Mouse (Mus musculus): ENCODE measurements around the gene Ercc2. TPM values are rescaled to one million over a fixed set of nuclear protein-coding genes. Genes with fewer than 3 reads are reported as not detected.

Ercc2 gene
- total and polyA plus RNA-seq, 3 experiments = 34.4 to 44.5 TPM; not detected in 1

- Histone ChIP-seq H3K36me3 (ENCODE audit: control insufficient read depth in 1 of 2, insufficient read depth in 2 of 2, low read length in 2 of 2) (peaks cover 0 to 13% of the 10 kb centered on the region in 2 experiments; a peak in 2 of 4 replicates), H3K9ac (ENCODE audit: control insufficient read depth, low read depth, low read length, poor library complexity, severe bottlenecking) (no peak overlapping the region), H3K9me3 (replicated peaks; ENCODE audit: insufficient read depth, low read length) (no peaks in the 10 kb centered on the region), H3K27me3 (ENCODE audit: control insufficient read depth in 1 of 2, insufficient read depth in 2 of 2, low read length in 2 of 2) (no peaks in the 10 kb centered on the region), H3K4me3 (ENCODE audit: control insufficient read depth in 1 of 2, insufficient read depth in 1 of 2, low read depth in 2 of 2, low read length in 2 of 2) (no peak overlapping the region), H3K79me2 (ENCODE audit: control insufficient read depth, insufficient read depth, low read length, poor library complexity) (no peaks in the 10 kb centered on the region), H3K4me1 (ENCODE audit: control insufficient read depth in 1 of 2, insufficient read depth in 2 of 2, low read length in 2 of 2) (peaks cover 2 to 11% of the 10 kb centered on the region in 2 experiments), H3K27ac (ENCODE audit: control insufficient read depth, low read depth, low read length) (no peak overlapping the region)
- TF ChIP-seq POLR2AphosphoS5 (IDR thresholded peaks at IDR 0.05; ENCODE audit: borderline replicate concordance, low read depth, low read length) (no peak), RCOR1 (IDR thresholded peaks at IDR 0.05; ENCODE audit: low read depth, low read length) (no peak), MAX (IDR thresholded peaks at IDR 0.05; ENCODE audit: low read length) (no peak), MEF2A (IDR thresholded peaks at IDR 0.05; ENCODE audit: extremely low read depth, insufficient replicate concordance, low read depth, low read length, poor library complexity, severe bottlenecking) (no peak), USF1 (IDR thresholded peaks at IDR 0.05; ENCODE audit: low read depth, low read length) (no peak), CTCF (IDR thresholded peaks at IDR 0.05 in 2 of 3, conservative IDR thresholded peaks at IDR 0.05 in 1 of 3; ENCODE audit: control insufficient read depth in 1 of 3, insufficient read depth in 1 of 3, low read depth in 2 of 3, low read length in 3 of 3, poor library complexity in 1 of 3, severe bottlenecking in 1 of 3) (no peak), BHLHE40 (IDR thresholded peaks at IDR 0.05; ENCODE audit: borderline replicate concordance, low read depth, low read length) (no peak), KAT2A (conservative IDR thresholded peaks at IDR 0.05; ENCODE audit: low read depth, low read length) (no peak), TCF12 (IDR thresholded peaks at IDR 0.05; ENCODE audit: low read depth, low read length) (no peak), SIN3A (IDR thresholded peaks at IDR 0.05; ENCODE audit: low read length) (no peak), POLR2AphosphoS2 (IDR thresholded peaks at IDR 0.05; ENCODE audit: low read length) (no peak)
- no peak for DNase-seq (ENCODE audit: low read depth, low spot score)
Measured at GRCm38 (mm10) chr7:19444801-19445200, 63.0 kb downstream of the Ercc2 start.

Other genes starting within 250 kb of the Ercc2 start
- 3.1 and 3.4 TPM in 2 replicates for gene Qpctl, start 232.7 kb upstream of the Ercc2 start, total RNA-seq (2012; rRNA removed)
- gene Qpctl, start 232.7 kb upstream of the Ercc2 start, polyA plus RNA-seq (2012; ENCODE audit: insufficient read depth in 1 of 2, insufficient read length in 2 of 2, low read depth in 1 of 2, low replicate concordance in 2 of 2, missing spikeins in 1 of 2) = 1 to 10 TPM in 1 of 2 experiments, not detected in 1; 6.5 TPM
- 333 and 345 TPM in 2 replicates for gene Snrpd2, start 232.3 kb upstream of the Ercc2 start, total RNA-seq (2012; rRNA removed)
- 100 to 1,000 TPM in 1 of 2 experiments, not detected in 1; 234 TPM for gene Snrpd2, start 232.3 kb upstream of the Ercc2 start, polyA plus RNA-seq (2012; ENCODE audit: insufficient read depth in 1 of 2, insufficient read length in 2 of 2, low read depth in 1 of 2, low replicate concordance in 2 of 2, missing spikeins in 1 of 2)
- 0.49 and 0.65 TPM in 2 replicates for gene Gipr, start 215.9 kb upstream of the Ercc2 start, total RNA-seq (2012; rRNA removed)
- gene Gipr, start 215.9 kb upstream of the Ercc2 start, polyA plus RNA-seq (2012; ENCODE audit: insufficient read depth in 1 of 2, insufficient read length in 2 of 2, low read depth in 1 of 2, low replicate concordance in 2 of 2, missing spikeins in 1 of 2) = 1 to 10 TPM in 1 of 2 experiments, not detected in 1; 2.1 TPM
- 22.0 and 25.1 TPM in 2 replicates for gene Eml2, start 205.6 kb upstream of the Ercc2 start, total RNA-seq (2012; rRNA removed)
- gene Eml2, start 205.6 kb upstream of the Ercc2 start, polyA plus RNA-seq (2012; ENCODE audit: insufficient read depth in 1 of 2, insufficient read length in 2 of 2, low read depth in 1 of 2, low replicate concordance in 2 of 2, missing spikeins in 1 of 2) = 10 to 100 TPM in 1 of 2 experiments, not detected in 1; 43.6 TPM
- 0.07 and 0.19 TPM in 2 replicates for gene Gpr4, start 169.5 kb upstream of the Ercc2 start, total RNA-seq (2012; rRNA removed)
- under 1 TPM in 1 of 2 experiments, not detected in 1; 0.15 TPM for gene Gpr4, start 169.5 kb upstream of the Ercc2 start, polyA plus RNA-seq (2012; ENCODE audit: insufficient read depth in 1 of 2, insufficient read length in 2 of 2, low read depth in 1 of 2, low replicate concordance in 2 of 2, missing spikeins in 1 of 2)
- gene Opa3, start 153.7 kb upstream of the Ercc2 start, total RNA-seq (2012; rRNA removed) = 16.3 and 18.5 TPM in 2 replicates
- gene Opa3, start 153.7 kb upstream of the Ercc2 start, polyA plus RNA-seq (2012; ENCODE audit: insufficient read depth in 1 of 2, insufficient read length in 2 of 2, low read depth in 1 of 2, low replicate concordance in 2 of 2, missing spikeins in 1 of 2) = 10 to 100 TPM; 37.2 to 85.4 TPM
- 121 and 130 TPM in 2 replicates for gene Vasp, start 110.2 kb upstream of the Ercc2 start, total RNA-seq (2012; rRNA removed)
- gene Vasp, start 110.2 kb upstream of the Ercc2 start, polyA plus RNA-seq (2012; ENCODE audit: insufficient read depth in 1 of 2, insufficient read length in 2 of 2, low read depth in 1 of 2, low replicate concordance in 2 of 2, missing spikeins in 1 of 2) = 100 to 1,000 TPM in 1 of 2 experiments, not detected in 1; 185 TPM
- gene Ppm1n, start 101.9 kb upstream of the Ercc2 start, total RNA-seq (2012; rRNA removed) = not detected in 2 replicates
- gene Ppm1n, start 101.9 kb upstream of the Ercc2 start, polyA plus RNA-seq (2012; ENCODE audit: insufficient read depth in 1 of 2, insufficient read length in 2 of 2, low read depth in 1 of 2, low replicate concordance in 2 of 2, missing spikeins in 1 of 2) = not detected
- 0.27 and 0.52 TPM in 2 replicates for gene Rtn2, start 99.4 kb upstream of the Ercc2 start, total RNA-seq (2012; rRNA removed)
- 1 to 10 TPM in 1 of 2 experiments, not detected in 1; 1.4 TPM for gene Rtn2, start 99.4 kb upstream of the Ercc2 start, polyA plus RNA-seq (2012; ENCODE audit: insufficient read depth in 1 of 2, insufficient read length in 2 of 2, low read depth in 1 of 2, low replicate concordance in 2 of 2, missing spikeins in 1 of 2)
- 0.04 and 0.10 TPM in 2 replicates for gene Fosb, start 72.0 kb upstream of the Ercc2 start, total RNA-seq (2012; rRNA removed)
- under 1 TPM in 1 of 2 experiments, not detected in 1; 0.49 TPM for gene Fosb, start 72.0 kb upstream of the Ercc2 start, polyA plus RNA-seq (2012; ENCODE audit: insufficient read depth in 1 of 2, insufficient read length in 2 of 2, low read depth in 1 of 2, low replicate concordance in 2 of 2, missing spikeins in 1 of 2)
- 22.2 and 25.9 TPM in 2 replicates for gene Ercc1, start 37.2 kb upstream of the Ercc2 start, total RNA-seq (2012; rRNA removed)
- 10 to 100 TPM in 1 of 2 experiments, not detected in 1; 37.5 TPM for gene Ercc1, start 37.2 kb upstream of the Ercc2 start, polyA plus RNA-seq (2012; ENCODE audit: insufficient read depth in 1 of 2, insufficient read length in 2 of 2, low read depth in 1 of 2, low replicate concordance in 2 of 2, missing spikeins in 1 of 2)
- gene Cd3eap, start 22.5 kb upstream of the Ercc2 start, total RNA-seq (2012; rRNA removed) = 26.2 and 43.9 TPM in 2 replicates
- 10 to 100 TPM in 1 of 2 experiments, not detected in 1; 49.8 TPM for gene Cd3eap, start 22.5 kb upstream of the Ercc2 start, polyA plus RNA-seq (2012; ENCODE audit: insufficient read depth in 1 of 2, insufficient read length in 2 of 2, low read depth in 1 of 2, low replicate concordance in 2 of 2, missing spikeins in 1 of 2)
- 1.0 and 1.5 TPM in 2 replicates for gene Ppp1r13l, start 22.3 kb upstream of the Ercc2 start, total RNA-seq (2012; rRNA removed)
- gene Ppp1r13l, start 22.3 kb upstream of the Ercc2 start, polyA plus RNA-seq (2012; ENCODE audit: insufficient read depth in 1 of 2, insufficient read length in 2 of 2, low read depth in 1 of 2, low replicate concordance in 2 of 2, missing spikeins in 1 of 2) = 10 to 100 TPM in 1 of 2 experiments, not detected in 1; 15.9 TPM
- 2.7 and 3.6 TPM in 2 replicates for gene Klc3, start 22.1 kb downstream of the Ercc2 start, total RNA-seq (2012; rRNA removed)
- under 1 TPM in 1 of 2 experiments, not detected in 1; 0.42 TPM for gene Klc3, start 22.1 kb downstream of the Ercc2 start, polyA plus RNA-seq (2012; ENCODE audit: insufficient read depth in 1 of 2, insufficient read length in 2 of 2, low read depth in 1 of 2, low replicate concordance in 2 of 2, missing spikeins in 1 of 2)
- not detected in 2 replicates for gene Ckm, start 22.8 kb downstream of the Ercc2 start, total RNA-seq (2012; rRNA removed)
- not detected for gene Ckm, start 22.8 kb downstream of the Ercc2 start, polyA plus RNA-seq (2012; ENCODE audit: insufficient read depth in 1 of 2, insufficient read length in 2 of 2, low read depth in 1 of 2, low replicate concordance in 2 of 2, missing spikeins in 1 of 2)
- 4.7 TPM in 2 replicates for gene Mark4, start 76.8 kb downstream of the Ercc2 start, total RNA-seq (2012; rRNA removed)
- gene Mark4, start 76.8 kb downstream of the Ercc2 start, polyA plus RNA-seq (2012; ENCODE audit: insufficient read depth in 1 of 2, insufficient read length in 2 of 2, low read depth in 1 of 2, low replicate concordance in 2 of 2, missing spikeins in 1 of 2) = 10 to 100 TPM in 1 of 2 experiments, not detected in 1; 18.5 TPM
- gene Exoc3l2, start 81.3 kb downstream of the Ercc2 start, total RNA-seq (2012; rRNA removed) = 0.08 TPM in 1 of 2 replicates, not detected in the other
- under 1 TPM in 1 of 2 experiments, not detected in 1; 0.08 TPM for gene Exoc3l2, start 81.3 kb downstream of the Ercc2 start, polyA plus RNA-seq (2012; ENCODE audit: insufficient read depth in 1 of 2, insufficient read length in 2 of 2, low read depth in 1 of 2, low replicate concordance in 2 of 2, missing spikeins in 1 of 2)
- 5.5 and 6.1 TPM in 2 replicates for gene Bloc1s3, start 126.4 kb downstream of the Ercc2 start, total RNA-seq (2012; rRNA removed)
- 1 to 10 TPM in 1 of 2 experiments, not detected in 1; 7.5 TPM for gene Bloc1s3, start 126.4 kb downstream of the Ercc2 start, polyA plus RNA-seq (2012; ENCODE audit: insufficient read depth in 1 of 2, insufficient read length in 2 of 2, low read depth in 1 of 2, low replicate concordance in 2 of 2, missing spikeins in 1 of 2)
- 65.6 and 88.2 TPM in 2 replicates for gene Trappc6a, start 126.4 kb downstream of the Ercc2 start, total RNA-seq (2012; rRNA removed)
- gene Trappc6a, start 126.4 kb downstream of the Ercc2 start, polyA plus RNA-seq (2012; ENCODE audit: insufficient read depth in 1 of 2, insufficient read length in 2 of 2, low read depth in 1 of 2, low replicate concordance in 2 of 2, missing spikeins in 1 of 2) = 10 to 100 TPM in 1 of 2 experiments, not detected in 1; 82.8 TPM
- gene Nkpd1, start 135.8 kb downstream of the Ercc2 start, total RNA-seq (2012; rRNA removed) = 0.07 and 0.35 TPM in 2 replicates
- under 1 TPM in 1 of 2 experiments, not detected in 1; 0.33 TPM for gene Nkpd1, start 135.8 kb downstream of the Ercc2 start, polyA plus RNA-seq (2012; ENCODE audit: insufficient read depth in 1 of 2, insufficient read length in 2 of 2, low read depth in 1 of 2, low replicate concordance in 2 of 2, missing spikeins in 1 of 2)
- gene Ppp1r37, start 181.1 kb downstream of the Ercc2 start, total RNA-seq (2012; rRNA removed) = 10.0 and 13.6 TPM in 2 replicates
- 10 to 100 TPM in 1 of 2 experiments, not detected in 1; 29.0 TPM for gene Ppp1r37, start 181.1 kb downstream of the Ercc2 start, polyA plus RNA-seq (2012; ENCODE audit: insufficient read depth in 1 of 2, insufficient read length in 2 of 2, low read depth in 1 of 2, low replicate concordance in 2 of 2, missing spikeins in 1 of 2)
- gene Zfp296, start 195.3 kb downstream of the Ercc2 start, total RNA-seq (2012; rRNA removed) = 2.9 and 3.3 TPM in 2 replicates
- 1 to 10 TPM in 1 of 2 experiments, not detected in 1; 7.8 TPM for gene Zfp296, start 195.3 kb downstream of the Ercc2 start, polyA plus RNA-seq (2012; ENCODE audit: insufficient read depth in 1 of 2, insufficient read length in 2 of 2, low read depth in 1 of 2, low replicate concordance in 2 of 2, missing spikeins in 1 of 2)
- 49.6 and 58.0 TPM in 2 replicates for gene Gemin7, start 195.6 kb downstream of the Ercc2 start, total RNA-seq (2012; rRNA removed)
- gene Gemin7, start 195.6 kb downstream of the Ercc2 start, polyA plus RNA-seq (2012; ENCODE audit: insufficient read depth in 1 of 2, insufficient read length in 2 of 2, low read depth in 1 of 2, low replicate concordance in 2 of 2, missing spikeins in 1 of 2) = 10 to 100 TPM in 1 of 2 experiments, not detected in 1; 78.7 TPM
- 29.9 and 31.1 TPM in 2 replicates for gene Clasrp, start 222.5 kb downstream of the Ercc2 start, total RNA-seq (2012; rRNA removed)
- 10 to 100 TPM in 1 of 2 experiments, not detected in 1; 62.2 TPM for gene Clasrp, start 222.5 kb downstream of the Ercc2 start, polyA plus RNA-seq (2012; ENCODE audit: insufficient read depth in 1 of 2, insufficient read length in 2 of 2, low read depth in 1 of 2, low replicate concordance in 2 of 2, missing spikeins in 1 of 2)
- 4.6 and 6.2 TPM in 2 replicates for gene Relb, start 247.4 kb downstream of the Ercc2 start, total RNA-seq (2012; rRNA removed)
- 1 to 10 TPM in 1 of 2 experiments, not detected in 1; 7.7 TPM for gene Relb, start 247.4 kb downstream of the Ercc2 start, polyA plus RNA-seq (2012; ENCODE audit: insufficient read depth in 1 of 2, insufficient read length in 2 of 2, low read depth in 1 of 2, low replicate concordance in 2 of 2, missing spikeins in 1 of 2)

Data from MEL (cell line).